Mouse (Mus musculus) T-cell, adult 2 months (primary cell): ENCODE data around the gene Snrpf.
A peak's percentile ranks its signal among the peaks of the same experiment; 100 is the strongest.
"Not testable (repeated sequence)": the region's sequence is repeated elsewhere in the genome, so short reads cannot be mapped to it uniquely, and the experiment has no call there.

Experiments used
- DNase-seq: peaks from one replicate; pipeline ENCODE4 v3.0.0; 2022; ENCODE audit warnings: low spot score

Gene Snrpf

DNA sequence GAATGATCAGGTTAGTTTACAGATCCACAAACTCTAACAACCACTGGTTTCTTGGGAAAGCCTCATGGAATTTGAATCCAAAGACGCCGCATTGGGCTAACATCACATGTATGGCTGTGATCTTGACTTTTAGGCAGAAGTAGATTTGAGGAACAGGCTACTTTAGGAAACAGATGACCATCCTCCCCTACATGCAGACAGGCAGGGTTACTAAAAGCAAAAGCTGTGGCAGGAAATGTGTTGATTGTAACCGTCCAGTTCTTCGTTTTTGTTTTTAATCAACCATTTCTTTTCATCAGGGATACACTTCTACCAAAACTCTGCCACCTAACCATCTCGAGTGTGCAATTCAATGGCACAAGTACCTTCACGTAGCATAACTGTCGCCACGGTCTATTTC, 13.5 kb downstream of the Snrpf start:
- no peak for DNase-seq

DNA sequence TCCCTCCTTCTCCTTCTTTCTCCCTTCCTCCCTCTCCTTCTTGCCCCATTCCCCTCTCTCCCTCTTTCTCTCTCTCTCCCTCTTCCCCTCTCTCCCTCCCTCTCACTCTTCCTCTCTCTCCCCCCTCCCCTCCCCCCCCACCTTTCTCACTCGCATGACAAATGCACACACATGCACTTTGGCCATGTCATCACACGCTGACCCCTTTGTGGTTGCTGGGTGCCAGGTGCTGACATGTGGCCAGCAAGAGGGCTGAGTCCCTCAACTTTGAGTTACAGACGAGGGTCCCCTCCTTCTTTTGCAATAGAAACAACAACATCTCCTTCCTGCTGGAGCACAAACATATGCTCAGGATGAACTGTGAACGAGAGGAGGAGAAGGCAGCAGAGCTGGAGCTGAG, 14.5 kb downstream of the Snrpf start:
- no peak for DNase-seq

DNA sequence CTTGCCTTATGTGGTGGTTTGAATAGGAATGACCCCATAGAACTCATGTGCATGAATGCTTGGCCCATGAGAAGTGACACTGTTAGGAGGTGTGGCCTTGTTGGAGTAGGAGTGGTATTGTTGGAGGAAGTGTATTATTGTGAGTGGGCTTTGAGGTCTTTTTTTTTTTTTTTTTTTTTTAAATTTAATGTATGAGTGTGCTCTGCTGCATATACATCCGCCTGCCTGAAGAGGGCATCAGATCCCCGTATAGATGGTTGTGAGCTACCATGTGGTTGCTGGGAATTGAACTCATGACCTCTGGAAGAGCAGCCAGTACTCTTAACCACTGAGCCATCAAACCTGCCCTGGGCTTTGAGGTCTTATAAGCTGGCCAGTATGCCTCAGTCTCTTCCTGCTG, 17.3 kb downstream of the Snrpf start:
- DNase-seq, result no peak

DNA sequence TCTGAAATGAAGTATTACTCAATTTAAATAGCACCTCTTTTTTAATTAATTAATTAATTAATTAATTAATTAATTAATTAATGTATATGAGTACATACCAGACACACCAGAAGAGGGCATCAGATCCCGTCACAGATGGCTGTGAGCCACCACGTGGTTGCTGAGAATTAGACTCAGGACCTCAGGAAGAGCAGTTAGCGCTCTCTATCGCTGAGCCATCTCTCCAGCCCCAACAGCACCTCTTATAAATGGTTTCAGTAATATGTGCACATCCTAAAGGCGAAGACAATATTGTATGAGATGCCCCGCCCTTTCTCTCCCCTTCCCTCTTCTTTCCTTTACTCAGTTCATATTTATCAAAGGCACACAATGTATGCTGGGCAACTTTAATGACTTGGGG, 20.8 kb downstream of the Snrpf start:
- no peak for DNase-seq

DNA sequence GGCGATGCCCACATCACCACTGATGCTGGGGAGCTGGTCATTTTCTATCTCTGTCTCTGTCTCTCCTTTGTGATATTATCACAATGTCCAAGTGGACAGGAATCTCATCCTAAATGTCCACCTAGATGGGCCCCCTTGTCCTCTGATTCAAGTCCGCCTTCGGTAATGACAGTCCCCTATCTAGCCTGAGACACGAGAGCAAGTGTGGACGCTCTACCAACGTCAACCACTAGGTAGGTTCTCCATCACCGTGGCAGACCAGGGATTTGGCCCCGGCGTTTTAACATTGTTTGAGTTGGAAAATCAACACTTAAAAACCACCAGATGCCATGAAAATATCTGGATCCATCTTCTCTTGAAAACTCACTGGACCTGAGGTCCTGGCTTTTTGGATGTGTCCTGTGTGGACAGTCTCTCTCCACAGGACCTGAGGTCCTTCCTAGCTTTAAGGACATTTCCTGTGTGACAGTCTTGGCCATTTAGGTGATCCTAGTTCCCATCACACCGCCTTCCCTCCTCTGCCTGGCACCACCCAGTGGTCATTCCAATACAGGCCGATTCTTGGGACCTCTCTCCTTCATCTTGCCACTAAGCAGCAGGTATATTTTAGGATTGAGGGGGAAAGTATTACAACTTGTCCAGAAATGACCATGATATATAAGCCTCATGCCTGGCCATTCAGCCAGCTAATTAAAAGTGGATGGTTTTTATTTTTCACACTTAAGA, 21.5 kb downstream of the Snrpf start:
- no peak for DNase-seq

DNA sequence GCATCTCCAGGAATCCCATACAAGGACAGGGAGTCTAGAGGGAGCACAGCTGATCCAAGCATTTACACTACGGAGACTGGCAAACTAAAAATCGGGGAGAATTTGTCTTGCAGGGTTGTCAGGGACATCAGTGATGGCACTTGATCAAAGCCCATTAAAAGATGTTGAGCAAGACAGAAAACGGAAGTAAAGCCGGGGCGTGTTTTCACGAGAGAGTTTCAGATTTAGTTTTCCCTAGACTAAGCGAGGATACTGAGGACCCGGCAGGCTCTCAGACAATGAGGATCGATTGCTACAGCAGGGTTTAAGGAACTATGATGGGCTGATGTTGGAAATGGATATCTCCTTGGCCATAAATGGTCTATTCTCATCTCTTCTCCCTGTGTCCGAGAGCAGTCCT, 22.4 kb downstream of the Snrpf start:
- DNase-seq, result no peak

DNA sequence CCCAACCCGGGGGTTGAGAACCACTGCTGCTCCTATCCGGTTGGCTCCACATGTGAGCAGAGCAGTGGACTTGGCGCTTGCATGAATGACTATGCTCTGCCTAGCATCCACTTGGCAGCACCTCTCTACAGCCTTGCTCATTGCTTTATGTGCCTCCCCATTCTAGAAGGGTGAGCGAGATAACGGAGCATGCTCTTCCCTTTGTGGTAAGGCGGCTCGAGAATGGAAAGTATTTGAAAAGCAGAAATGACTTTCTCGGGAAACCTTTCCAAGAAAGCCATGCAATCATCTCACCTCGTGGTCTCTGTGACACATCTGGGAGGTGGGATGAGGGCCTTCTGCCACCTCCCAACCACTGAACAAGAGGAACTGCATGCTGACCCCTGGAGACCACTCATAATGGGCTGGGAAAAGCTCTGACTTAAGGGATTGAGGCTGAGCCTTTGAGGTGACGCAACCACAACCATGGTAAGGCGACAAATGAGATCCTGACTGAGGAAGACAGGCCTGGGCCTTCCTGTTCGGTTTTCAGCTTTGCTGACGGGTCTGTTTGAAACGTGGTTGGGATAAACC, 24.9 kb downstream of the Snrpf start:
- no peak for DNase-seq

DNA sequence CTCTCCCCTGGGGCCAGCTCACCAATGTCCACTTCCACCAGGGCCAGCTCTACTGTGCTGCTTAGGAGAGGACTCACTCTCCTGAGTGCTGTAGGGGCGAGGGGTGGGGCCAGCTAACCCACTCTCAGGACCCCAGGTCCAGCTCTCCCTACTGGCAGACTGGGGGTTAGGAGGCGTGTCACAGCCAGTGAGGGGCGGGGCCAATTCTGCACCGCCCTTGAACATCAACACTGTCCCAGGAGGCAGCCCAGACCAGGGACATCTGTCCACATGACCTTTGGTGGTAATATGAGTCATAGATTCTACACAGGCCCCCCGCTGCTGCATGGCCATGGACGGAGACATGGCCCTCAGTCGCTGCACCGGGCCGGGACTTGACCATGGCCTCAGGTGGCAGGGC, 29.7 kb downstream of the Snrpf start:
- DNase-seq, result no peak

DNA sequence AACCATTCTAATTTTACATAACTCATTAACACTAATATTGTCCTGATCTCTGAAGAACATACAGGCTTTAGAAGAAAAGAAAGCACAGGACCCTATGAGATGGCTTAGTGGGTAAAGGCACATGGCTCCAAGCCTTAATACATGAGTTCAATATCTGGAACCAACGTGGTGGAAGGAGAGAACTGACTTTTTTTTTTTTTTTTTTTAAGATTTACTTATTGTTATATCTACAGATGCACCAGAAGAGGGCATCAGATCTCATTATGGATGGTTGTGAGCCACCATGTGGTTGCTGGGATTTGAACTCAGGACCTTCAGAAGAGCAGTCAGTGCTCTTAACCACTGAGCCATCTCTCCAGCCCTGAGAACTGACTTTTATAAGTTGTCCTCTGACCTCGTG, 31.5 kb downstream of the Snrpf start:
- not testable (repeated sequence) for DNase-seq

DNA sequence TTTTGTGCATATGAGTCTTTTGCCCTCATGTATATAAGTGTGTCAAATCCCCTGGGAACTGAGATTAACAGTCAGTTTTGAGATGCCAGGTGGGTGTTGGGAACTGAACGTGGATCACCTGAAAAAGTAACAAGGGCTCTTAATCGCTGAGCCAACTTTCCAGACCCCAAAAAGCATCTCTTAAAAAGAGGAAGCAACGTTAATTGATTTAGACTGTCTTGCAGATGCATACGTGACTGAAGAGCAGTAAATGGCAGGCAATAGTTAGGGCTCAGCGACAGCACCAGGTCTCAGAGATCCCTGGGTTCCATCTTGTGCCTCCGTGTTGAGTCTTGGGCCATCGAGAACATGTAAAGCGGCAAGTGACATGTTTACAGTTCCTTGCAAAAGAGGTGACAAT, 36.9 kb downstream of the Snrpf start:
- DNase-seq, result no peak

DNA sequence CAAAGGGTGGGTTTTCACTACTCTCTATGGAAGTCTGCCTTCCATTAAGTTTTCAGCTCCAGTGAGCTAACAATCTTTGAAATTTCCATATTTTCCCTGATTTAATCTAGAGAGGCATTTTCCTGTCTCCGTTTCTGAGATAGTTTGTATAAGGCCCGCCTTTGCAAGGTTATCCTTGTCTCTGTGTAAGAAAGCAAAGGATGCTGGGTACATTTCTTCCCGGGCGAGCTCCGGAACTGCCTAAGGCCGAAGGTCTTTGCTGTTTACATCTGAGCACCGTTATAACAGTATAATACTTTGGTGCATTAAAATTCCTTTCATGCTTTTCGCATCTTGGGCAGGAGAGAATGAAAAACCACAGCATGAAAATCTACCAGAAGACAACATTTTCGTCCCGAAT, 39.7 kb downstream of the Snrpf start:
- DNase-seq, result no peak

DNA sequence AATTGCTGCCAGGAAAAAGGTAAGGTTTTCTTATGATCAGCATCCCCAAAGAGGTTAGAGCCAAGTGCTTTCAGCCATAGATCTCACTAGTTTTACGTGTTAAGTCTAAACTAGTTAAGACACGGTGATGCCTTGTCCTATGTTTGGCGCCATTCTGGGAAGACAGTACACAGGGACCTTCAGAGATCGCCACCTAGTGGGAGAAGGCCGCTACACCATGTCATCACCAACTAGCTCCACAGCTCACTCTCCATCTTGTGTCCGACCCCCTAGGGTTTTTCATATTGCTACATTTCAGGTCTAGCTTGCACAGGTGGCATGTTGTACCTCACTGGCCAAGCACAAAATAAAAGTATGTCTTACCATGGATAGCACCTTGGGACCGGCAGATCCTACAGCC, 40.5 kb downstream of the Snrpf start:
- peak; percentile 72 for DNase-seq

DNA sequence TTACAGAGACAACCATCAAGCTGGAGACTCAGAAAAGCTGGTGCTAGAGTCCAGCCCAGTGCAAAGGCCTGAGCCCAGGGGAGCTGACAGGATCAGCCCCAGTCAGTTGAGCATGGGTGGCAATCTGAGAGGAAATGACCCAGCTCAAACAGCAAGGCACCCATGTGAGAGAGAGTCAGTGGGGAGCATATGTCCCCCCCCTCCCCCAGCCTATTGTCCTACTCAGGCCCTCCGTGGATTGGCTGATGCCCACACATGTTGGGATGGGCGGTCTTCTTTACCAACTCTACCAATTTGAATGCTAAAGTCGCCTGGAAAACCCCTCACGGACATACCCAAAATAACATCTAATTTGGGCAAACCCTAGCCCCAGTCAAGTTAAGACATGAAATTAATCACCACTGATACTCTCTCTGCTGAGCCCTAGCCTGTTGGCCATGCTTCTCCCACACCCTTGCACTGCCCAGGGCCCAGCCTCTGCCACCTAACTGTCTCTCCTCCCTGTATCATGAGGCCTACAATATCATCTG, 41.7 kb downstream of the Snrpf start:
- DNase-seq, result no peak

DNA sequence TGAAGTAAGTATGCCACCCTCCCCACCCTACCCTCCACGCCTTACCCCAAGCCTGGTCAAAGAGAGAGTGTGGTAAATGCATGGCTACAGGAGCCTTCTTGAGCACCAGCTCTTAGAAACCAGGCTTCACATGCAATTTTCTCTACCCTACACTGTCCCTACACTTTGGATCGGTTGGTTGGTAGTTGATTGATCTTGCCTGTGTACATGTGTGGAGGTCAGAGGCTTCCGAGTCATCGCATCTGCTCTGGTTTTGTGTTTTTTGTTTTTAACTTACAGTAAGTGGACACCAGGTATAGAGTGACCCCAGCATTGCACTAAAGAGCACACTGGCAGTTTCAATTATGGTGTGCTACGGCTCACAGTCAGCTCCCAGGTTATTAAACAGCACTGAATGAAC, 45.3 kb downstream of the Snrpf start:
- no peak for DNase-seq

DNA sequence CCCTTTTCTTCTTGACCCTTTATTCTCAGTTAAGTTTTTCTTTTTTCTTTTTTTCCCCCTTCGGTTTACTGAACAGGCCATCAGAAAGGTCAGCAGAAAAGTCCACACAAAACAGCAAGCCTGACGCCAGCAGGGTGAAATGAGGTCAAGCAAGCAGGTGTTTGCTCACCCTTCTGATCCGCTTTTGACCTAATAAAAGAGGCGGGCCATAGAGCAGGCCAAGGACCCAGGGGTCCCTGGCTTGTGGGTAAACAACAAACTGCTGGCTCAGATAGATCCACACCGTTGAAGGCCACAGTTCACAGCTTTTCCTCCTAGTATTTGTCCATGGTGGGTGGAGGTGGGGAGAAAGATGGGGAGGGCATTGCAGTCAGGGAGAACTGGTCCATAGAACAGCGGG, 46.3 kb downstream of the Snrpf start:
- DNase-seq, result no peak

DNA sequence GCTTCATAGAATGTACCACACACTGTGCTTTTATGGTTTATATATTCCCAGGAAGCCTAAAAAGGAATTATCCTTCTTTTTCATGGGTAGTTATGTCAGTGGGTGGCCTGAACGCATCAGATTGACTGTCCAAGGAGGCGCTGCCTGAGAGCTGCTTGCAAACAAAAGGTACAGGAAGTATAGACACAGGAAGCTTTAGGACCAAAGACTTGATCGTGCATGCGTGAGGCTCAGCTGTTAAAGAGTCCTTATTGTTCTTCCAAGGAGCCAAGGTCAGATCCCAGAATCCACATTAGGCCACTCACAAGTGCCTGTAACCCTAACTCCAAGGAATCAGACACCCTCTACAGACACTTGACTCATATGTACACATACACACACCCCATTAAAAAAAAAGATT, 47.1 kb downstream of the Snrpf start:
- DNase-seq, result no peak

DNA sequence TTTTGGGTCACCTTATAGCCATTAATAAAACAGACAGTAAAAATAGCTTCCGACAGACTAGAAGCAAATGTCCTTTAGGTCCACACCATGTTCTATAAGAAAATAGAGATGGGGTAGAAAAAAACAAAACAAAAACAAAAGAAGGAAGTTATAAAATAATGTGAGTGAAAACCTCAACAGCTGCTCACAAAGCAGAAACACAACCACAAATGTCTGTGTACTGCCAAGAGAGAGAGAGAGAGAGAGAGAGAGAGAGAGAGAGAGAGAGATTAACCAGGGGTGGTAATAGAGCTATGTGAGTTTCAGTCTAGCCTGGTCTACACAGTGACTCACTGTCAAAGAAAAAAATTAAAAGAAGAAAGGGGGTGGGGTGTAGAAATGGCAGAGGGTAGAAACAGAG, 47.9 kb downstream of the Snrpf start:
- no peak for DNase-seq

DNA sequence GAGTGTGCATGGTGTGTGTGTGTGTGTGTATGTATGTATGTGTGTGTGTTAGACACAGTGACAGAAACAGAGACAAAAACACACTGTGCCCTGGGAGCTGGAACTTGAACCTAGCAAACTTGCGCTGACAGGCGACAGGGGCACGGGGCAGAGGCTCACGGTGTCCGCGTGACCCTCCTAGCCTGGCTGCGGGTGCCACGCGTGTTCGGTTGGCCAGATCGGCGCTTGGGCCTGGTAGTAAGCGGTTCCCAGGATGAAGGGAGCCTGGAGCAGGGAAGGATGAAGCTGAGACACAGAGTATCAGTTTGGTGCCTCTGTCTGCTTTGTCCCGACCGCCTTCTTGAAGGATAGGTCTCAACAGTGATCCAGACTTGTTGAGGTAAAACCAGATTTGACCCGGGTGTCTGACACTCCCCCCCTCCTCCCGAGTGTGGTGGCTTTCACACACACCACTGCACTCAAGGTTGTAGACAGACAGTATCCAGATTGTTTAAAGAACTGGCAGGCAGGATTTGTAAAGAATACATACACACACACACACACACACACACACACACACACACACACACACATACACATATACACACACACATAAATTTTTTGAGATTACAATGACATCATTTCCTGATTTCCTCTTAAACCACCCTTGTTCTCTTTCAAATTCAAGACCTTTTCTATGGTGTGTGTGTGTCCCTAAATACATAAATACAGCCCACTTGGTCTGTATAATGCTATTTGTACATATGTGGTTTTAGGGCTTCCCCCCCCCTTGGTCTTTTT, 48.9 kb downstream of the Snrpf start, which contains the start of gene Ccdc38:
Gene Ccdc38, plus strand, starts transcription at position 202 of the 780 bp plus-strand sequence.
- DNase-seq, result peak; percentile 49

DNA sequence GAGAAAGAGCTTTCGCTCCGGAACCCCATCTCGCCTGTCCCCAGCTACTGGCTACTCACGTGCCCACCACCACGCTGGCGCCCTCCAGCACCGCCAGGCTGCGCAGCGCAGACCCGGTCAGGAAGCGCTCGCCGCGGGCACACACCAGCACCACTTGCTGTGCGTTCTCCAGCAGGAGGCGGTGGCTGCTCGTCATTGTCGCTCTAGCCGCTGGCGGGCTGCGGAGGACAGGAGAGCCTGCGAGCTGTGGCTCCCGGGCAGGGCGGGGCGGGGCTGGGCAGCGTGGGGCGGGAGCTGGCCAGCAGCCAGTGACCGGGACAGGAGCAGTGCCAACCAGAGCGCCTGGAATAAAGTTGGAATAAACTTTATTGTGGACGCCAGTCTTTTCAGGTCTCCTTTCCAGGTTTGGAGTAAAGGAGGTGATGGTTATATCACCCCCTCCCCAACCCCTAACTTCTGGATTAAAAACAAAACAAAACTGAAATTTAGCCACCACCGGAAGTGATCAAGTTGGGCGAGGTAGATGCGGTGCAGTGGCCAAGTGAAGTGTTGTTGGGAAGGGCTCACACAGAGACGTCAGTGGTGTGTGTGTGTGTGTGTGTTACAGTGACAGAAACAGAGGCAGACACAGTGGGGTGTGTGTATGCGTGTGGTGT, 49.6 kb downstream of the Snrpf start, which contains the start of gene Amdhd1:
Gene Amdhd1, minus strand, starts transcription at position 259 of the 656 bp plus-strand sequence.
- peak; percentile 85 for DNase-seq

DNA sequence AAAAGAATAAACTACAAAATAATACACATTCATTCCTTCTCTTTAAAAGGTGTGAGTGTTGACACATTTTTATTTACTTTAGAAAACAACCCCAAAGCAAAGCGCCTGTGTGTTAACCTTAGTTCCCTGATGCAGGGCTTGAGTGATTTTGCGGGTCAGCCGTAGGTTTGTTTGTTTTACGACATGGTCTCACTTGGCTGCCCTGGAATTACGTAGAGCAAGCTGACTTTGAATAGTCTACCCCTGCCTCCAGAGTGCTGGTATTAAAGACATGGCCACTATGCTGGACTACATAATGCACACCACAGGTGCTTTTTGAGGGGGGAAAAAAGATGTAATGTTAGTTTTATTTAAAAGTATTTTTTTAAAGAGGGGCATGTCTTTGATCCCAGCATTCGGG, 50.7 kb downstream of the Snrpf start:
- DNase-seq, result no peak

DNA sequence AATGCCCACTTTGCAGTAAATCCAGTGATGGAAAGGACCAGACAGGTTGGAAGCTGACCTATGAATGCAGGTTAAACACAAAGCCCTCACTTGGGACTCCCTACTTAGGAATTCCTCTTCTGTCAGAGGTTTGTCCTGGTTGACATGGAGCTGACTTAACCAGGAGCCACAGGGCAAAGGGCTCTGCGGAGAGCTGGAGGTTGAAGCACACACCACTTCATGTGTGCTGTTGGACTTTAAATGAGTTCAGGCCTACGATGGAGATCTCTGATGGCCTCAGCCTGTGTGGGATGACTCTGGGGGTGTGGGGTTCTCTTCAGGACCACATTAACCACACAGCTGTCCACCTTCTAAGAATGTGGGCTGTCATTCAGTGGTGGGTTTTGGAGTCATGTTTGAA, 51.2 kb downstream of the Snrpf start:
- no peak for DNase-seq
